Comparison of ENCODE assay signal across 22 mouse cellular contexts in the genomic region with DNA sequence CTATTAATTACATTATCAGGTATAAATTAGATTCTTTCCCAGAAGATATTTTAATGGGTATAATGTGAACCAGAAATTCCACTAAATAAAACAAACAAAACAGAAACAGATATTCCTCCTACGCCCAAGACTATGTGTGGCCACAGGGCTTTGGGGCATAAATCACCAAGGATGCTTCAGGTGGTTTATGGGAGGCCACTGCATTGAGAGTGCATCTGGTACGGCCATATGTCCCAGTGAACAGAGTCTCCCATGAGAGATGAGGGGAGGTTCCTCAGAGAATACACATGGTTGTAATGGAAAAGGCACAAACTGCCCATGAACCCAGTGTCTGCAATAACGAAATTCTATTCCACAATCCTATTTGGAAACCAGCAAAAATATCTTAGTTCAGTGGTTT.
"Had no signal": no experiment of that assay in that cellular context is flagged by ENCODE, and none has a peak within 500 bp of the region (broad histone marks: within the 10 kb centered on the region; RNA-seq: fewer than 3 reads in every experiment).

No protein-coding gene starts in this region.

- H3K4me1 ChIP-seq: lung, embryonic 15.5 days had no signal

- H3K4me3 ChIP-seq: lung, embryonic 15.5 days; megakaryocyte, embryonic 14.5 days; midbrain, embryonic 10.5 days; midbrain, embryonic 12.5 days; myocyte; neural tube, embryonic 13.5 days; neural tube, embryonic 15.5 days had no signal

- H3K9me3 ChIP-seq: lung, embryonic 15.5 days; megakaryocyte, embryonic 14.5 days; midbrain, embryonic 10.5 days; midbrain, embryonic 12.5 days; neural tube, embryonic 13.5 days; neural tube, embryonic 15.5 days had no signal

- H3K27ac ChIP-seq: lung, embryonic 15.5 days; macrophage; midbrain, embryonic 10.5 days; midbrain, embryonic 12.5 days; neural tube, embryonic 13.5 days; neural tube, embryonic 15.5 days had no signal

- H3K4me2 ChIP-seq: lung, embryonic 15.5 days; midbrain, embryonic 12.5 days; neural tube, embryonic 13.5 days; neural tube, embryonic 15.5 days had no signal

- H3K27me3 ChIP-seq: lung, embryonic 15.5 days; midbrain, embryonic 12.5 days; neural tube, embryonic 13.5 days; neural tube, embryonic 15.5 days had no signal

- ATAC-seq: lung, postnatal 0 days; midbrain, embryonic 16.5 days had no signal

- H3K9ac ChIP-seq: lung, embryonic 15.5 days; midbrain, embryonic 12.5 days; neural tube, embryonic 13.5 days; neural tube, embryonic 15.5 days had no signal

- H3K36me3 ChIP-seq: lung, embryonic 15.5 days; midbrain, embryonic 10.5 days; midbrain, embryonic 12.5 days; neural tube, embryonic 13.5 days; neural tube, embryonic 15.5 days had no signal

- DNase-seq: lung, adult 2 months; lung, postnatal 14 days; lung, postnatal 36 days; midbrain, embryonic 14.5 days; retina, postnatal 1 day; right cerebral cortex, adult 18-20 months; right cerebral cortex, postnatal 25 days; right cerebral cortex, postnatal 4 days; spleen, adult 18-20 months; thymus, adult 18-20 months; thymus, postnatal 14 days; thymus, postnatal 36 days had no signal
